Mouse (Mus musculus) hindbrain, embryonic 15.5 days (tissue): Measurements from ENCODE around the gene Clstn1. TPM values are rescaled to one million over a fixed set of nuclear protein-coding genes. Genes with fewer than 3 reads are reported as not detected.

Experiments used
- ATAC-seq: fragments of 200-750 bp; cut with Nextera tagmentation; 2 replicates; pipeline ENCODE4 v1.8.0; 2017; ENCODE audit warnings: low read depth, moderate number of reproducible peaks, moderate TSS enrichment; ENCODE audit not compliant: low FRiP score
- H3K27ac ChIP-seq: fragments of 300-500 bp; sonication (generic); replicated peaks from 2 replicates; pipeline ENCODE4 v1.5.1; 2015; ENCODE audit warnings: mild to moderate bottlenecking, inconsistent platforms
- H3K27me3 ChIP-seq: fragments of 300-500 bp; sonication (generic); 2 replicates; pipeline ENCODE4 v1.6.1; 2015; ENCODE audit warnings: control low read depth, inconsistent platforms
- H3K36me3 ChIP-seq: fragments of 300-500 bp; sonication (generic); 2 replicates; pipeline ENCODE4 v1.6.1; 2015; ENCODE audit warnings: control low read depth, inconsistent platforms
- H3K4me1 ChIP-seq: fragments of 300-500 bp; sonication (generic); replicated peaks from 2 replicates; pipeline ENCODE4 v1.6.1; 2015; ENCODE audit warnings: control low read depth, inconsistent platforms
- H3K4me2 ChIP-seq: fragments of 300-500 bp; sonication (generic); 2 replicates; pipeline ENCODE4 v1.6.1; 2015; ENCODE audit warnings: moderate library complexity, mild to moderate bottlenecking, inconsistent platforms
- H3K4me3 ChIP-seq: fragments of 300-500 bp; sonication (generic); 2 replicates; pipeline ENCODE4 v1.5.1; 2015; ENCODE audit warnings: mild to moderate bottlenecking, inconsistent platforms
- H3K9ac ChIP-seq: fragments of 300-500 bp; sonication (generic); 2 replicates; pipeline ENCODE4 v1.6.1; 2015; ENCODE audit warnings: inconsistent platforms
- H3K9me3 ChIP-seq: fragments of 300-500 bp; sonication (generic); 2 replicates; pipeline ENCODE4 v1.6.1; 2016; ENCODE audit warnings: control low read depth, inconsistent platforms
- WGBS: fragments of 180-500 bp; shearing (Covaris S2); methylation state at CpG from one replicate; pipeline ENCODE4 v1.1.7; 2015; 5-methylcytosine and 5-hydroxymethylcytosine counted together
- polyA plus RNA-seq: library from polyadenylated mRNA; unstranded; fragments of >200 nt; fragmentation: Nextera tagmentation; extraction: Ambion mirVana; gene quantifications from 2 replicates; pipeline ENCODE4 v1.2.1, GENCODE M21; 2015

Clstn1 gene
- polyA plus RNA-seq, 1 experiment from 2014 or later, result 198 TPM

GRCm38 (mm10) chr4:149586783-149587595 is 721 bp downstream of the Clstn1 start:
- Histone ChIP-seq H3K4me3 (peak overlapping the region; percentile 96), H3K4me2 (peak overlapping the region; percentile 88), H3K27ac (peak overlapping the region; percentile 87), H3K36me3 (no peaks in the 10 kb centered on the region), H3K9me3 (no peaks in the 10 kb centered on the region), H3K27me3 (no peaks in the 10 kb centered on the region), H3K9ac (peak overlapping the region; percentile 92), H3K4me1 (peaks cover 27% of the 10 kb centered on the region)
- peak; percentile 53 for ATAC-seq
- WGBS, result under 1% methylated on average over 72 of the region's 72 CpGs

- WGBS, result 3% methylated on average over 24 of the region's 24 CpGs
- Histone ChIP-seq H3K9ac (peak overlapping the region; percentile 92), H3K27ac (peak overlapping the region; percentile 87), H3K27me3 (no peaks in the 10 kb centered on the region), H3K4me3 (peak overlapping the region; percentile 96), H3K4me1 (peaks cover 29% of the 10 kb centered on the region), H3K9me3 (no peaks in the 10 kb centered on the region), H3K4me2 (peak overlapping the region; percentile 88), H3K36me3 (no peaks in the 10 kb centered on the region)
- no peak for ATAC-seq
These were observed 1.4 kb downstream of the Clstn1 start for GRCm38 (mm10) chr4:149587596-149588168.

- no peak overlapping the region for H3K4me2 ChIP-seq
These were observed 3.9 kb downstream of the Clstn1 start for GRCm38 (mm10) chr4:149590200-149590599.

GRCm38 (mm10) chr4:149591486-149591885 is 5.2 kb downstream of the Clstn1 start:
- no peaks in the 10 kb centered on the region for H3K27me3 ChIP-seq
- no peaks in the 10 kb centered on the region for H3K9me3 ChIP-seq
- peaks cover 34% of the 10 kb centered on the region for H3K4me1 ChIP-seq
- H3K36me3 ChIP-seq, result no peaks in the 10 kb centered on the region
- 94% methylated on average over 2 of the region's 2 CpGs for WGBS
- no peak overlapping the region for H3K4me2 ChIP-seq
- H3K9ac ChIP-seq, result no peak overlapping the region
- no peak for ATAC-seq
- no peak overlapping the region for H3K4me3 ChIP-seq
- no peak overlapping the region for H3K27ac ChIP-seq

More at GRCm38 (mm10) chr4:149590200-149590599, 3.9 kb downstream of the Clstn1 start:
- Histone ChIP-seq H3K4me3 (no peak overlapping the region), H3K27me3 (no peaks in the 10 kb centered on the region), H3K36me3 (no peaks in the 10 kb centered on the region), H3K9ac (no peak overlapping the region), H3K27ac (no peak overlapping the region), H3K4me1 (peaks cover 37% of the 10 kb centered on the region), H3K9me3 (no peaks in the 10 kb centered on the region)
- WGBS, result 90% methylated on average over 1 of the region's 1 CpGs
- no peak for ATAC-seq

GRCm38 (mm10) chr4:149594913-149595581 is 8.8 kb downstream of the Clstn1 start:
- H3K27ac ChIP-seq, result peak overlapping the region; percentile 14; the same call in 1 of the 2 replicates
- no peak overlapping the region for H3K9ac ChIP-seq
- H3K36me3 ChIP-seq, result no peaks in the 10 kb centered on the region
- H3K4me2 ChIP-seq, result no peak overlapping the region
- H3K9me3 ChIP-seq, result no peaks in the 10 kb centered on the region
- no peak for ATAC-seq
- WGBS, result 71% methylated on average over 9 of the region's 9 CpGs
- no peak overlapping the region for H3K4me3 ChIP-seq
- no peaks in the 10 kb centered on the region for H3K27me3 ChIP-seq
- peaks cover 15% of the 10 kb centered on the region; the same call in 1 of the 2 replicates for H3K4me1 ChIP-seq

GRCm38 (mm10) chr4:149597641-149598208 is 11.5 kb downstream of the Clstn1 start:
- no peaks in the 10 kb centered on the region for H3K27me3 ChIP-seq
- ATAC-seq, result 0 out of 2 replicates have a peak, but pooled peaks have one; percentile 20
- H3K36me3 ChIP-seq, result no peaks in the 10 kb centered on the region
- H3K9ac ChIP-seq, result no peak overlapping the region
- no peak overlapping the region for H3K4me3 ChIP-seq
- 76% methylated on average over 12 of the region's 12 CpGs for WGBS
- H3K4me1 ChIP-seq, result peaks cover 30% of the 10 kb centered on the region
- no peak overlapping the region for H3K27ac ChIP-seq
- no peak overlapping the region for H3K4me2 ChIP-seq
- no peaks in the 10 kb centered on the region for H3K9me3 ChIP-seq

GRCm38 (mm10) chr4:149599549-149599948 is 13.3 kb downstream of the Clstn1 start:
- H3K4me3 ChIP-seq, result no peak overlapping the region
- no peak overlapping the region for H3K4me2 ChIP-seq
- H3K27me3 ChIP-seq, result no peaks in the 10 kb centered on the region
- H3K4me1 ChIP-seq, result peaks cover 27% of the 10 kb centered on the region
- H3K9ac ChIP-seq, result no peak overlapping the region
- no peaks in the 10 kb centered on the region for H3K9me3 ChIP-seq
- H3K27ac ChIP-seq, result no peak overlapping the region
- ATAC-seq, result no peak
- 84% methylated on average over 6 of the region's 6 CpGs for WGBS
- no peaks in the 10 kb centered on the region for H3K36me3 ChIP-seq

GRCm38 (mm10) chr4:149600130-149600529 is 13.9 kb downstream of the Clstn1 start:
- H3K4me3 ChIP-seq, result no peak overlapping the region
- H3K27me3 ChIP-seq, result no peaks in the 10 kb centered on the region
- no peaks in the 10 kb centered on the region for H3K9me3 ChIP-seq
- H3K27ac ChIP-seq, result no peak overlapping the region
- H3K36me3 ChIP-seq, result no peaks in the 10 kb centered on the region
- H3K4me1 ChIP-seq, result peaks cover 22% of the 10 kb centered on the region
- no peak overlapping the region for H3K4me2 ChIP-seq
- no peak overlapping the region for H3K9ac ChIP-seq
- WGBS, result 89% methylated on average over 4 of the region's 4 CpGs
- no peak; the same call in 1 of the 2 replicates for ATAC-seq

- Histone ChIP-seq H3K9me3 (no peaks in the 10 kb centered on the region), H3K27ac (0 out of 2 replicates have a peak overlapping the region, but pooled peaks have one; percentile 27)
These were observed 15.2 kb downstream of the Clstn1 start for GRCm38 (mm10) chr4:149601484-149601883.

GRCm38 (mm10) chr4:149602236-149602635 is 16.0 kb downstream of the Clstn1 start:
- Histone ChIP-seq H3K4me1 (peaks cover 38% of the 10 kb centered on the region), H3K9me3 (no peaks in the 10 kb centered on the region), H3K27ac (no peak overlapping the region), H3K36me3 (no peaks in the 10 kb centered on the region), H3K9ac (no peak overlapping the region), H3K4me2 (no peak overlapping the region), H3K27me3 (no peaks in the 10 kb centered on the region), H3K4me3 (no peak overlapping the region)
- ATAC-seq, result no peak
- WGBS, result 40% methylated on average over 7 of the region's 7 CpGs

More at GRCm38 (mm10) chr4:149601484-149601883, 15.2 kb downstream of the Clstn1 start:
- WGBS, result 37% methylated on average over 4 of the region's 4 CpGs
- ATAC-seq, result no peak
- Histone ChIP-seq H3K27me3 (no peaks in the 10 kb centered on the region), H3K36me3 (no peaks in the 10 kb centered on the region), H3K9ac (no peak overlapping the region), H3K4me2 (no peak overlapping the region), H3K4me3 (no peak overlapping the region), H3K4me1 (peaks cover 30% of the 10 kb centered on the region)

- Histone ChIP-seq H3K4me1 (peaks cover 48% of the 10 kb centered on the region), H3K9ac (no peak overlapping the region), H3K4me3 (no peak overlapping the region), H3K36me3 (no peaks in the 10 kb centered on the region), H3K27me3 (no peaks in the 10 kb centered on the region), H3K9me3 (no peaks in the 10 kb centered on the region), H3K27ac (no peak overlapping the region), H3K4me2 (no peak overlapping the region)
- 70% methylated on average over 1 of the region's 1 CpGs for WGBS
- ATAC-seq, result no peak
These were observed 17.6 kb downstream of the Clstn1 start for GRCm38 (mm10) chr4:149603860-149604259.
